Mouse (Mus musculus): ENCODE data around the gene Cpne7. TPM values are rescaled to one million over a fixed set of nuclear protein-coding genes. Genes with fewer than 3 reads are reported as not detected.

Cpne7 gene
- polyA plus RNA-seq, 1 experiment from 2014 or later: not detected

DNA sequence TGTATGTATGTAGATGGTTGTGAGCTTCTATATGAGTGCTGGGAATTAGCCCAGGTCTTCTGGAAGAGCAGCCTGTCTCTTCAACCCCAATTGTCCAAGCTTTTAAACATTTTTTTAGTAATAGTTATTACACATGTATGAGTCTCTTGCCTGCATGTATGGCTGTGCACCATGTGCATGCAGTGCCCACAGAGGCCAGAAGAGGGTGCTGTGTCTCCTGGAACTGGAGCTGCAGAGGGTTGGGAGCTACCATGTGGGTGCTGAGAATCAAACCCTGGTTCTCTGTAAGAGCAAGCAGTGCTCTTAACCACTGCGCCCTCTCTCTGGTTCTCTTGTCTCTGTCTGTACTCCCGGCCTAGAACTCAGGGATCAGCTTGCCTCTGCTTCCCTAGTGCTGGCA is 15.8 kb downstream of the Cpne7 start:
- Histone ChIP-seq H3K36me3 (ENCODE audit: inconsistent target) (no peaks in the 10 kb centered on the region), H3K27ac (no peak overlapping the region), H3K79me2 (ENCODE audit: inconsistent target) (no peaks in the 10 kb centered on the region), H3K4me3 (ENCODE audit: inconsistent target) (no peak overlapping the region)
- WGBS (ENCODE audit: missing documents): 94% methylated on average over 2 of the region's 2 CpGs

DNA sequence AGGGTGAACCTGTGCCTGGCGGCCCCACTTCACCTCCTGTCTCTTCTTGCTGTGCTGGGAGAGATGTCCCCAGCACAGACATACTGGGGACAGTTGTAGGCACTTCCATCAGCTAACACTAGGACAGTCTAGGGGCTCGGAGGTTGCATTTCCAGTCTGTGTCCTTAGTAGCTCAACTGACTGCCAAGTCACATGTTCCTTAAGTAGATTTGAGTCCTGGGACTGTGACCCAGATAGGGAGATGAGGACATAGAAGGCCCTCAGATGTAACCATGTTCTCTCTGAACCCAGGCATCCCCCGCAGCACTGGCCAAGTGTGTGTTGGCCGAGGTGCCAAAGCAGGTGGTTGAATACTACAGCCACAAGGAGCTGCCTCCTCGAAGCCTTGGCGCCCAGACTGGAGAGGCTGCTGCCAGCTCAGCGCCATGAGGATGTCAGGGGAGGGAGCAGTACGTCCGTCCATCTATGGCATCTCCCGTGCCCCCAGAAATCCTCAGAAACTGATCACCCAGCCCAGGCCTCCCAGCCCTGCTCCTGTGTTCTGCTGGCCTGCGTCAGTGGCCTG is 17.1 kb downstream of the Cpne7 start:
- 91% methylated on average over 11 of the region's 11 CpGs for WGBS (ENCODE audit: missing documents)
- Histone ChIP-seq H3K27ac (no peak overlapping the region), H3K36me3 (ENCODE audit: inconsistent target) (no peaks in the 10 kb centered on the region), H3K79me2 (ENCODE audit: inconsistent target) (no peaks in the 10 kb centered on the region), H3K4me3 (ENCODE audit: inconsistent target) (no peak overlapping the region)

DNA sequence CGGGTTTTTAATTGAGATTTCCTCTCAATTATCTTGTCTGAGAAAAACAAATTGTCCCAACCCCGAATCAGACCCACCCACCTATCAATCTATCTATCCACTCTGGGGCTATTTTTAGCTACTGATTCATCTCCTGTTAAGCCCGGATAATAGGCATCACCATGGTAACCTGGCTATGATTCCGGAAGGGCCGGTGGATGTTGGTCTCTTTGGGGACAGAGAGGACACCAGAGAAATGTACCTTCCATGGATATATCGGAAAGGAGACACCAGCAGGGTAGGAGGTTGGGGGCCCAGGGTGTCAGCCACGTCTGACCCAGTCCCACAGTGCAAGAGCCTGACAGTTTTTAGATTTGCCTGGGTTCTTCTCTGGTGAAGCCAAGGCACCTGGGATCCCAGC is 18.2 kb downstream of the Cpne7 start:
- no peak overlapping the region for H3K4me3 ChIP-seq (ENCODE audit: inconsistent target)
- H3K79me2 ChIP-seq (ENCODE audit: inconsistent target): no peaks in the 10 kb centered on the region
- H3K27ac ChIP-seq: no peak overlapping the region
- WGBS (ENCODE audit: missing documents): 66% methylated on average over 7 of the region's 7 CpGs
- H3K36me3 ChIP-seq (ENCODE audit: inconsistent target): no peaks in the 10 kb centered on the region

DNA sequence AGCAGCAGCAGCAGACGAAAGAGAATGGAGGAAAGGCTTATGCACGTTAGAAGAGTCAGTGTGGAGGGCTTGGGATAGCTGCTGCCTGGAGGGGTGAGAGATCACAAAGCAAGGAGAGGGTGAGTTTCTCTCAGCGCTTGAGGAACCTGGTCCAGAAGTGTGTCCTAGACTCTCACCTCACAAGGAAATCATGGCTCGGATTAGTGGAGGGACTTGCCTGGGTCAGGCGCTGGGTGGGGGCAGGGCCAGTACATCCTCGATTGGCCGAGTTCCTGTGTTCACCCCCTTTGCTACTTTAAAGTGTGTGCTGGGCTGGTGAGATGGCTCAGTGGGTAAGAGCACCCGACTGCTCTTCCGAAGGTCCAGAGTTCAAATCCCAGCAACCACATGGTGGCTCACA is 18.6 kb downstream of the Cpne7 start:
- no peak overlapping the region for H3K27ac ChIP-seq
- 78% methylated on average over 7 of the region's 9 CpGs for WGBS (ENCODE audit: missing documents)
- no peak overlapping the region for H3K4me3 ChIP-seq (ENCODE audit: inconsistent target)
- H3K79me2 ChIP-seq (ENCODE audit: inconsistent target): no peaks in the 10 kb centered on the region
- H3K36me3 ChIP-seq (ENCODE audit: inconsistent target): no peaks in the 10 kb centered on the region

DNA sequence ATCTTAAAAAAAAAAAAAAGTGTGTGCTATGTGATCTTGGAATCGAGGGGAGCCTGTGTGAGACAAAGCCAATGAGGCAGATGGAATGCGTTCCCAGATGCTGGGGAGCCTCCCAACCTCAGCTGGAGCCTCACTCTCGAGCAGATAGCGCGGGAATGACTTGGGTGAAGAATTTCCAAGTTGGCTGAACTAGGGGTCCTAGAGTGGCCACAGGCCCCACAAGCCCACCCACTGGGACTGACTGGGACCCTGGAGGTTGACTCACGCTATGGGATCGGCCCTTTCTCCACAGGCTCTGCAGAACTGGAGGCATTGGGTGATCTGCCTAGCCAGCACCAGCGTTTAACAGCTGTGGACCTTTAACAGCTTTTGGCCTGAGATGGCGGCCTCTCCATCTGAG is 19.1 kb downstream of the Cpne7 start:
- 91% methylated on average over 9 of the region's 9 CpGs for WGBS (ENCODE audit: missing documents)
- H3K4me3 ChIP-seq (ENCODE audit: inconsistent target): no peak overlapping the region
- no peaks in the 10 kb centered on the region for H3K79me2 ChIP-seq (ENCODE audit: inconsistent target)
- H3K36me3 ChIP-seq (ENCODE audit: inconsistent target): no peaks in the 10 kb centered on the region
- no peak overlapping the region for H3K27ac ChIP-seq

DNA sequence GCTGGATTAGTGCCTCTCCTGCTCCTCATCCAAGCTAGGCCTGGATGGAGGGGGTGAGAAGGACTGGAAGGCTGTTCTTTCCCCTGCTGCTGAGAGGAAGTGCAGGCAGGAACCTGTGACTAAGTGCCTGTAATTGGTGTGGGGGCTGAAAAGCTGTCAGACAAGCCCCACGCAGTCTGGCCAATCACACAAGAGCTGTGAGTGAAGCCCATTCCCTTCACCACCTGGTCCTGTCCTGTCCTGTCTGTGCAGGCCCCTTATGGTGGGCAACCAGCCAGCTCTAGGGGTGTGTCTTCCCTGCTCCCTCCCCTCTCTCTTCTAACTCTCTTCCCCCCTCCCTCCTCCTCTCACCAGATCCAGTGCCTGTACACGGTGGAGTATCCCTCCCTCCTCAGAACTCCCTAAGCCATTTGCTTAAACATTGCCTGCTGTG is 20.5 kb downstream of the Cpne7 start:
- no peaks in the 10 kb centered on the region for H3K36me3 ChIP-seq (ENCODE audit: inconsistent target)

DNA sequence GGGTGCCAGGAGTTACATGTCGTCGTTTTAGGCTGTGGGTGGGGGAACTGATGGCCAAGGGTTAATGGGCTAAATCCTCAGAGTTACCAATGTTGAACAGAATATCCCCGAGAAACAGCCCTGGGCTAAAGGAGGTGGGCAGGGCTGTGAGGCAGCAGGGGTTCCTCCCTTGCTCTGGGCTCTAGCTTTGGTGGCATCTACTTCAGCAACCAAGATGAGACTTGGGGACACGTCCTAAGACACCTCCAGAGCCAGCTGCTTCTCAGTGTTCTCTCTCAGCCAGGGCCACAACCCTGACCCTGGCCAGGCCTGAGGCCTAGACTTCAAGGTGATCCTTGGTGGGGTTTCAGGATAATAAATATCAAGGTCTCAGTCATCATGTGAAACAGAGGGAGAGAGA is 21.6 kb downstream of the Cpne7 start:
- Histone ChIP-seq H3K4me3 (ENCODE audit: inconsistent target) (no peak overlapping the region), H3K79me2 (ENCODE audit: inconsistent target) (no peaks in the 10 kb centered on the region), H3K27ac (no peak overlapping the region), H3K36me3 (ENCODE audit: inconsistent target) (no peaks in the 10 kb centered on the region)
- WGBS (ENCODE audit: missing documents): 68% methylated on average over 4 of the region's 4 CpGs

More for the DNA sequence above, 20.5 kb downstream of the Cpne7 start:
- H3K27ac ChIP-seq: no peak overlapping the region
- H3K4me3 ChIP-seq (ENCODE audit: inconsistent target): no peak overlapping the region
- 45% methylated on average over 1 of the region's 2 CpGs for WGBS (ENCODE audit: missing documents)
- no peaks in the 10 kb centered on the region for H3K79me2 ChIP-seq (ENCODE audit: inconsistent target)

DNA sequence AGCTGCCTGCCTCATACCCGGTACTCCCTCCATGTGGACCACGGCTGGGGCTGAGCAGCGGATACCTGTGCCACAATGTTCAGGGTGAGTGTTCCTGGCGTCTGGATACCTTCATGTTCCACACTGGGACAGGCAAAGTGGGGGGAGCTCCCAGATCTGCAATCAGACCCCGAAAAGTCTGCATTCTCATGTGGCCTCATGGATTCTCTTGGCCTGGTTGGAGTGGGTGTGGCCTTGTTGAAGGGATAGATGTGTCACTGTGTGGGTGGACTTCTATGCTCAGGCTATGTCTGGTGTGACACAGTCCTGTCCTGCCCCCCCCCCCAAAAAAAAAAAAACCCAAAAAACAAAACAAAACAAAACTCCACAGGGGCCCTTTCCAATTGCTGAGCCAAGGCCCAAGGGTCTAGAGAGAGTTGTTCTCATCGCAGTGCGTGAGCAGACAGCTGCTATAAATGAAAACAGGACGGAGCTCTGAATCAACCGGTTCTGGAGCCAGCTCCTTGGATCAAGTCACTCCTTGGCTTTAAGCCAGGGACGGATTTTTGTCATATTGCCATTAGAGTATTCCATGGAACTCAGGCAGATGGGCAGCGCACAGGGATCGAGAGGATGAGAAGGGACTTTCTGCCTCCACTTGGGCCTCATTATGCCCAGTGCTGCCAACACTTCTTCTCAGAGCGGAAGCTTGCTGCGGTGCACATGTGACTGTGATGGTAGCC is 24.7 kb downstream of the Cpne7 start:
- Histone ChIP-seq H3K4me3 (ENCODE audit: inconsistent target) (no peak overlapping the region), H3K27ac (no peak overlapping the region), H3K36me3 (ENCODE audit: inconsistent target) (no peaks in the 10 kb centered on the region), H3K79me2 (ENCODE audit: inconsistent target) (no peaks in the 10 kb centered on the region)
- 91% methylated on average over 14 of the region's 14 CpGs for WGBS (ENCODE audit: missing documents)

DNA sequence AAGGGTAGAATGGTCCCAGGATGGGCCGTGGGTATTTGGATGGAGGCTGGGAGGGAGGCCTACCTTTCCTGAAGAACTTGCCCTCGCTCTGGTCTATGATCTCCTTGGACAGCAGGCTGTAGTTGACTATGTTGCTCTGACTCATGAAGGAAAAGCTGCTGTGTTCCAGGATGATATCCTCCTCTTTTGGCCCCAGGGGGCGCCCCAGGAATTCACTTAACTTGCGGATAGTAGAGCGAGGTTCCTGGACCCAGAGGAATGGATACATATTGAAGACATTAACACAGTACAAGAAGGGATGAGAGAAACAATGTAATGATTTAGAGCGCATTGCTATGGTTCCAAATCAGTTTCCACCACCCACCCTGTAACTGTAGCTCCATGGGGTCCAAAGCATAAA is 28.1 kb downstream of the Cpne7 start:
- H3K4me3 ChIP-seq (ENCODE audit: inconsistent target): no peak overlapping the region
- 55% methylated on average over 6 of the region's 6 CpGs for WGBS (ENCODE audit: missing documents)
- H3K36me3 ChIP-seq (ENCODE audit: inconsistent target): no peaks in the 10 kb centered on the region
- no peak overlapping the region for H3K27ac ChIP-seq
- no peaks in the 10 kb centered on the region for H3K79me2 ChIP-seq (ENCODE audit: inconsistent target)

DNA sequence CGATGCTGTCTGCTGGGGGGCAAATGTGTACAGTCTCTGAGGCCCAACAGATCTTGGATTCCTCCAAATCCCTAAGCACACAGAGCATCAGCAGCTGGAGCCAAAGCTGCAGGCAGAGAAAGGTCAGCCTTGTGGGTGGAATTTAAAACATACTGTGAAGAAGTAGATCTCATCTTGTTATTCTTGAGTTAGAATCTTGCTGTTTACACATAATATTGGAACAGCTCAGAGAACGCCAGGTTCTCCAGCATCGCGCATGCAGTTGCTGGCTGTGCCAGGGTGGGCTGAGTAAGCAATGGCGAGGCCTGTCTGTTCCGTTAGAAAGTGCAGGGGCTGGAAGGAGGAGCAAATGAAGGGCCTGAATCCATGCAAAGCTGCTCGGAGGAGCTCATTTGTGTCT is 29.2 kb downstream of the Cpne7 start:
- no peak overlapping the region for H3K27ac ChIP-seq
- WGBS (ENCODE audit: missing documents): 94% methylated on average over 7 of the region's 7 CpGs
- H3K36me3 ChIP-seq (ENCODE audit: inconsistent target): no peaks in the 10 kb centered on the region
- no peak overlapping the region for H3K4me3 ChIP-seq (ENCODE audit: inconsistent target)
- no peaks in the 10 kb centered on the region for H3K79me2 ChIP-seq (ENCODE audit: inconsistent target)

DNA sequence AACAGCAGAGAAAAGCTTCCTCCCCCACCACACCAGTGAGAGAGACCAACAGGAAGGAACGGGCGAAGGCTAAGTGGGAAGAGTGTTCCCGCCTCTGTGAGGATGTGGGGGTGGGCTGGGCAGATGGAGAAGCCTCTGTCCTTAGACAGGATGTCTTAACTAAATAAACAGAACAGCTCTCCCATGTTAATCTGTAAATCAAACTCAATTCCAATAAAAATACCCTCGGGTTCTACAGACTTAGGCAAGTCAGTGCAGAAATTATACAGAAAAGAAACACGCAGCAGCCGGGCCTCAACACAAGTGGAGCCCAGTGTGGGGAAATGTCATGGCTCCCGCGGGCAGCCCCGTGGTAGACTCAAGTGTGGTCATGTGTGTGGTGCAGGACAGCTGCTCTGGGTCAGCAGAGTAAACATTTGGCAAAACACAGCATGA is 33.6 kb downstream of the Cpne7 start:
- 43% methylated on average over 9 of the region's 9 CpGs for WGBS (ENCODE audit: missing documents)
- H3K36me3 ChIP-seq (ENCODE audit: inconsistent target): no peaks in the 10 kb centered on the region
- H3K4me3 ChIP-seq (ENCODE audit: inconsistent target): no peak overlapping the region
- no peaks in the 10 kb centered on the region for H3K79me2 ChIP-seq (ENCODE audit: inconsistent target)
- no peak overlapping the region for H3K27ac ChIP-seq

DNA sequence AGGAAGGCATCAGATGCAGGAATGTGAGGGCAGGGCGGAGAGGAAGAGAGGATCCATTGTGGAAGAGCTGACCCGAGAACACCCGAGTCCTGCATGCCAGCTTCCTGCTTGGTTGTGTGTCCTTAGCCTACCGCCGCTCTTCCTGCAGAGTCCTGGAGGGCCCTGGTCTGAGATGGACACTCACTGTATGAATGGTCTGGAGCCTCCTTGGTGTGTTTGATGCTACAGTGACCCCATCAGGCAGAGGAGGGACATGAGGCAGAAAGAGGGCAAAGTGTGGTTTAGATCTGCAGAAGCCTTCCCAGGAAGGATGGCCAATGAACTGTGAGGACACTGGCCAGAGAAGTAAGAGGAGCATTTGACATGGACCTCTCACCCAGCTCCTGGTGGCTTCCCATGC is 38.0 kb downstream of the Cpne7 start:
- no peak overlapping the region for H3K4me3 ChIP-seq (ENCODE audit: inconsistent target)

DNA sequence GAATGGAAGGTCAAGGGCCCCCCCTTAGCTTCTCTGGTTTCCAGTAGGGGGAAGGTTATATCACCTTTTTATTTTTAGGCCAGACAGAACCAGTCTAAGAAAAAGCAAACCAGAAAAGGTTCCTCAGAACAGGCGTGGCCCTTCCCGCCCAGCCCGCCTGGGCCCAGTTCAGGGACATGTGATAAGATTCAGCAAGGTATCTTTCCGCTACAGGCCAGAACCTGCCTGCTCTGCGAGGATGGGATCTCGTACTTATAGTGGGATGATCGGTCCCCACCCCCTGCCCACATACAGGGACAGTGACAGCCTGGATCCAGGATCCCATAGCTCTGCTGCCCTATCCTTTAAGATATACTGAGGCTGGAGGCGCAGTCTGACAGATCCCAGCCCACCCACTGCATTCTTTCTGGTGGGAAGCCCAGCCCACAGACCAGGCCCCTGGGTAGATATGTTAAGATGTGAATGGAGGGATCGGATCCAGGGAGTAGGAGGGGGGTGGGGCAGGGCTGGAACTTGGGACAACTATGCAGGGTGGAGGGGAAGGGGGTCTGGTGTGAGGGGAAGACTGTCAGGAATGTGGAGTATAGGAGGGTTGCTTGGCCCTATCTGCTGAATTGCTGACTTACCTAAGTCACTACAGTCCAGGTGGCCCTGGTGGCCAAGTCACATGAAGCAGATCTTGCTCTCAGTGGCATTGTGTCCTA is 39.0 kb downstream of the Cpne7 start:
- Histone ChIP-seq H3K27ac (no peak overlapping the region), H3K4me3 (ENCODE audit: inconsistent target) (no peak overlapping the region), H3K79me2 (ENCODE audit: inconsistent target) (no peaks in the 10 kb centered on the region), H3K36me3 (ENCODE audit: inconsistent target) (no peaks in the 10 kb centered on the region)
- 97% methylated on average over 8 of the region's 9 CpGs for WGBS (ENCODE audit: missing documents)

More for the DNA sequence above, 38.0 kb downstream of the Cpne7 start:
- no peak overlapping the region for H3K27ac ChIP-seq
- H3K36me3 ChIP-seq (ENCODE audit: inconsistent target): no peaks in the 10 kb centered on the region
- WGBS (ENCODE audit: missing documents): 71% methylated on average over 5 of the region's 5 CpGs
- H3K79me2 ChIP-seq (ENCODE audit: inconsistent target): no peaks in the 10 kb centered on the region

DNA sequence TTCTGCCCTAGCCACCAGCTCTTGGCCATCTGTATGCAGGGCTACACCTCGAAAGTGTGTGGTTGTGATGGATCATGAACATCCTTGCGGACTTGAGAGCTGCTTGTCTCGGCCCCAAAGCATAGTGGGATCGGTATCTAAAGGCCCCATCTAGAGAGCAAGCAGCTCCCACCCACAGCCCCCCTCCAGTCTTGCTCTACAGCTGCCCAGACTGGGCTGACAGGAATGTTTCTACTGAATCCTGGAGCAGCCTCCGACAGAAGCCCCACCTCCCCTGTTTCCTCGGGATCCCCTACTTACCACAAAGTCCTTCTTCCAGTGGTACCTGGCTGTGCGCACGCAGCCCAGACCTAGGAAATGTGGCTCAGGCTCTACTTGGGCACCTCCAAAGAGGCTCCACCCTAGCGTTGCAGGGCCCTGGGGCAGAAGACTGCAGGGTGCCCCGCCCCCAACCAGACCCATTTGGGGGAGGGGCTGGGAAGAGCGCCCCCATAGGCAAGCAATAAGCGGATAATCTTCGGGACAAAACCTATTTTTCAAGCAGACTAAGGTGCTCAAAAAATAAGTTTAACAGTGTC is 40.8 kb downstream of the Cpne7 start, which contains the start of gene Sult5a1:
Gene Sult5a1, minus strand, starts transcription at position 428 of the 578 bp plus-strand sequence.
- Histone ChIP-seq H3K79me2 (ENCODE audit: inconsistent target) (no peaks in the 10 kb centered on the region), H3K27ac (no peak within 1 kb of the TSS), H3K36me3 (ENCODE audit: inconsistent target) (no peaks in the 10 kb centered on the region), H3K4me3 (ENCODE audit: inconsistent target) (no peak within 1 kb of the TSS)
- 63% methylated on average over 12 of the region's 13 CpGs for WGBS (ENCODE audit: missing documents)

DNA sequence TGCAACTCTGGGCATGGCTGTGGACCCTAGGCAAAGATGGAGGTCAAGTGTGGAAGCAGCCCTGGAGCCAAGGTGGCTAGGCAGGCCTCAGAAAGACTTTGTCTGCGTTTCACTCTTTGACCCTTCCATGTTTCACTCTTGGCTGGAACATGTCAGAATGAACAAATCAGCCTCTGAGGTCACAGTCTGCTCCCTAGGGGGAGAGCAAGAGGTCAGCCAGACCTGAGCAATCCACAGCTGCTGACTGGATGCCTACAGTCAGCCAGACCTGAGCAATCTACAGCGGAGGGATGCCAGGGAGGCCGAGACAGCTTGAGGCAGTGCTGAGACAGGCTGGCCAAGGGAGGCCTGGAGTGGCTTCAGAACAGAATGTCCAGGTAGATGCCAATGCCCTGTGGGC is 64.2 kb downstream of the Cpne7 start:
- 81% methylated on average over 3 of the region's 3 CpGs for WGBS (ENCODE audit: missing documents)
- Histone ChIP-seq H3K4me3 (ENCODE audit: inconsistent target) (no peak overlapping the region), H3K36me3 (ENCODE audit: inconsistent target) (no peaks in the 10 kb centered on the region), H3K27ac (no peak overlapping the region), H3K79me2 (ENCODE audit: inconsistent target) (no peaks in the 10 kb centered on the region)

Data from macrophage (primary cell).